Mouse (Mus musculus): ENCODE measurements around the gene Cluap1.
"Not testable (repeated sequence)": the region's sequence is repeated elsewhere in the genome, so short reads cannot be mapped to it uniquely, and the experiment has no call there.

The Cluap1 gene

GRCm38 (mm10) chr16:3934701-3935100 is 26.1 kb downstream of the Cluap1 start:
- no peak for DNase-seq (ENCODE audit: low read depth)

- no peak for DNase-seq (ENCODE audit: low read depth)
Measured at GRCm38 (mm10) chr16:3951141-3951540, 42.5 kb downstream of the Cluap1 start.

GRCm38 (mm10) chr16:3956369-3956768 is 47.8 kb downstream of the Cluap1 start:
- peak; percentile 74 for DNase-seq (ENCODE audit: low read depth)

- DNase-seq (ENCODE audit: low read depth) = peak; percentile 55
Measured at GRCm38 (mm10) chr16:3959261-3959660, 50.7 kb downstream of the Cluap1 start.

GRCm38 (mm10) chr16:3964990-3965389 is 56.4 kb downstream of the Cluap1 start:
- DNase-seq (ENCODE audit: low read depth) = no peak

GRCm38 (mm10) chr16:3965534-3965933 is 56.9 kb downstream of the Cluap1 start:
- no peak for DNase-seq (ENCODE audit: low read depth)

- not testable (repeated sequence) for DNase-seq (ENCODE audit: low read depth)
Measured at GRCm38 (mm10) chr16:3974456-3974855, 65.9 kb downstream of the Cluap1 start.

GRCm38 (mm10) chr16:3975658-3976057 is 67.1 kb downstream of the Cluap1 start:
- DNase-seq (ENCODE audit: low read depth) = no peak

GRCm38 (mm10) chr16:3976251-3976671 is 67.7 kb downstream of the Cluap1 start, which contains the start of gene Nlrc3:
Gene Nlrc3 (minus strand): TSS chr16:3976632.
- no peak for DNase-seq (ENCODE audit: low read depth)

- DNase-seq (ENCODE audit: low read depth) = no peak
Measured at GRCm38 (mm10) chr16:3976712-3977111, 68.1 kb downstream of the Cluap1 start.

GRCm38 (mm10) chr16:3982173-3982572 is 73.6 kb downstream of the Cluap1 start:
- DNase-seq (ENCODE audit: low read depth) = no peak

- DNase-seq (ENCODE audit: low read depth) = no peak
Measured at GRCm38 (mm10) chr16:3983146-3983700, 74.6 kb downstream of the Cluap1 start.

GRCm38 (mm10) chr16:3988410-3988809 is 79.8 kb downstream of the Cluap1 start:
- DNase-seq (ENCODE audit: low read depth) = no peak
